Mouse (Mus musculus) thymus, adult 2 months (tissue): ENCODE measurements around the gene Spint1. TPM values are rescaled to one million over a fixed set of nuclear protein-coding genes. Genes with fewer than 3 reads are reported as not detected.

Experiments used
- DNase-seq: peaks from one replicate; pipeline ENCODE4 v3.0.0; 2021
- H3K27ac ChIP-seq: fragments of 200-500 bp; 2 replicates; pipeline ENCODE4 v1.5.1; 2012; ENCODE audit warnings: low read length, control low read depth; ENCODE audit not compliant: control insufficient read depth, insufficient read depth
- H3K27me3 ChIP-seq: fragments of 200-500 bp; 2 replicates; pipeline ENCODE4 v1.6.1; 2012; ENCODE audit warnings: mild to moderate bottlenecking, low read length, moderate library complexity, mixed read lengths; ENCODE audit not compliant: control insufficient read depth, insufficient read depth
- H3K36me3 ChIP-seq: fragments of 200-500 bp; 2 replicates; pipeline ENCODE4 v1.6.1; 2012; ENCODE audit warnings: mild to moderate bottlenecking, low read length, moderate library complexity; ENCODE audit not compliant: control insufficient read depth, insufficient read depth
- H3K4me1 ChIP-seq: fragments of 200-500 bp; replicated peaks from 2 replicates; pipeline ENCODE4 v1.6.1; 2012; ENCODE audit warnings: low read length; ENCODE audit not compliant: control insufficient read depth, insufficient read depth
- H3K4me3 ChIP-seq: fragments of 200-500 bp; 2 replicates; pipeline ENCODE4 v1.5.1; 2012; ENCODE audit warnings: mild to moderate bottlenecking, low read length, control low read depth, moderate library complexity; ENCODE audit not compliant: control insufficient read depth, insufficient read depth
- CTCF ChIP-seq: fragments of 200-500 bp; IDR thresholded peaks from 2 replicates; pipeline ENCODE4 v1.5.1; 2012; ENCODE audit warnings: mild to moderate bottlenecking, control low read depth, low read length, moderate library complexity, borderline replicate concordance; ENCODE audit not compliant: control insufficient read depth, poor library complexity, insufficient read depth; ENCODE audit errors: extremely low read depth
- POLR2A ChIP-seq: fragments of 200-500 bp; IDR thresholded peaks from 2 replicates; pipeline ENCODE4 v1.6.1; 2012; ENCODE audit warnings: mild to moderate bottlenecking, low read length, control low read depth, moderate library complexity; ENCODE audit not compliant: control insufficient read depth, poor library complexity, insufficient read depth; ENCODE audit errors: extremely low read depth
- WGBS: fragments of 180-500 bp; shearing (Covaris S2); methylation state at CpG from one replicate; pipeline ENCODE4 v1.1.7; 2018; 5-methylcytosine and 5-hydroxymethylcytosine counted together
- polyA plus RNA-seq: library from polyadenylated mRNA; depleted of rRNA; stranded (reverse); fragments of >200 nt; gene quantifications from 2 replicates; pipeline ENCODE4 v1.2.3, GENCODE M21; 2012; rRNA removed

Gene Spint1
- 21.2 and 22.0 TPM in 2 replicates for polyA plus RNA-seq

DNA sequence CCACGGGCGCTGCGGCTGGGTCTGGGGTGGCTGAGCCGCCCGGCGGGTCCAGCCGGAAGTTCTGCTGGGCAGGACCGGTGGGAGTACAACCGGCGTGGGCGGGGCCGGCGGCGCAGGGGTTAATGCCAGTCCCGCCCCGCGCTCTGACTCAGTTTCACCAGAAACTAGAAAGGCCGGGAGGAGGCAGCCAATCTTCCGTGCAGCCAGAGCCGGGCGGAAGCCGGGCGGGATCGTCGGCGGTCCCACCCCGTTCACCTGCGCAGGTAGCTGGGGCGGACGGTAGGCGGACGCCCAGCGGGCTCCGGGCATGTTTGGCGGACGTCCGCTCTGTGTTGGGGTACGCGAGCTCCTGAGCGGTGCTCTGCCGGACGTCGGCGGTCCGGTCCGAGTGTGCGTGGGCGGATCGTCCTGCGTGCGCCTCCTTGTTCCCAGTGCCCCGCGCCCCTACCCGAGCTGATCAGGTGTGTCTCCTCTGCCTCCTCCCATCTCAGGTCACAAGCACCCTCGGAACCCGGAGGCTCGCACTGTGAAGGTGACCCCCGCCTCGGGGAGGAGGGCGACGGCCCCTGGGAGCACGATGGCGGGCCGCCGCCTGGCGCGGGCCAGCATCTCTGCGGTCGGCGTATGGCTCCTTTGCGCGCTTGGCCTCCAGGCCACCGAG, at the start of gene Spint1:
TSS of gene Spint1 (plus strand) at position 153 of the 661 bp plus-strand sequence.
- peak within 1 kb of the TSS; percentile 33 for H3K4me3 ChIP-seq
- WGBS: 3% methylated on average over 73 of the region's 73 CpGs
- H3K27me3 ChIP-seq: no peaks in the 10 kb centered on the region; the same call in 1 of the 2 replicates
- no peak within 1 kb of the TSS for H3K27ac ChIP-seq
- no peak for TF ChIP-seq POLR2A
- TF ChIP-seq CTCF: no peak
- H3K4me1 ChIP-seq: no peaks in the 10 kb centered on the region
- H3K36me3 ChIP-seq: no peaks in the 10 kb centered on the region
- DNase-seq: no peak

DNA sequence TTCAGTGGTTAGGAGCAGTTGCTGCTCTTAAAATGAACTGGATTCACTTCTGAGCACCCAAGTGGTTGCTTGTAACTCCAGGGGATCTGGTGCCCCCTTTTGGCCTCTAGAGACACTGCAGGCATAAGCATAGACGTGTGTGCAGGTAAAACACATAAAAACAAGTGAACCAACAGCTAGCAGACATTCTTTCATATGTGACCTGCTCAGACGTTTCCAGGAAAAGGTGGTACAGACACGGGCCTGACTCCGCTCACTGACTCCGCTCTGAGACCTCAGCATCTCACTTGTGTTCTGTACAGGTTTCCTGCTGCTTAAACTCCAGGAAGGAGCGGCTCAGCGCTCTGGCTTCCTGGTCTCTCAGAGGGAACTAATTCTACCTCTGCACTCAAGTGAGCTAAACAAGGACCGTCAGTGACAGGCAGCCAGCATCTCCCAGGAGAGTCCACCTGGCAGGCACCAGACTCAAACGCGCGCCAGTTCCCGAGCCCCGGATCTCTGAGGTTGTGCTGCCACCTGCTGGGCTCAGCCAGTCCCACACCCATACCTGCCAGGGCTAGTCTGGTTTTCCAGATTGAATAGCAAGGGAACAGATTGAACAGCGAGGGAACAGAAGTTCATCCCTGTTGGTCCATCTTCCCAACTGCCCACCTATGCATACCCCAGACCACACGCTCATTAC, 48.0 kb upstream of the Spint1 start:
- WGBS: 5% methylated on average over 15 of the region's 15 CpGs
- DNase-seq: peak; percentile 86
- H3K27ac ChIP-seq: no peak overlapping the region

DNA sequence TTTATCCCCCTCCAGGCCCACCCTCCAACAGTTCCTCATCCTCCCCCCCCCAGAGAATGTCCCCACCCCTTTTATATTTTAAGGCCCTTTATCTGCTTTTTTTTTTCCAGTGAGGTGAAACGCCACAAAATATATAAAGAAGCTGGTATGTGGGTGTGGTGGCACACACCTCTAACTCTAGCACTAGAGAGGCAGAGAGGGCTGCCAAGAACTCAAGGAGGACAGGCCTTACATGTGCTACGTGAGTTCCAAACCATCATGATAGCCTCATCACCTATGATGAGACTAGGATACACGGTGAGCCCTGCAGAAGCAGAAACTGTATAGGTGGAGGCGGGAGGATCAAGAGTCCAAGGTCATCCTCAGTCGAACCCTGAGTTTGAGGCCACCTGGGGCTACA, 46.2 kb upstream of the Spint1 start:
- WGBS: 91% methylated on average over 5 of the region's 5 CpGs
- Histone ChIP-seq H3K4me1 (peaks cover 3% of the 10 kb centered on the region), H3K36me3 (no peaks in the 10 kb centered on the region), H3K27ac (no peak overlapping the region), H3K4me3 (no peak overlapping the region), H3K27me3 (no peaks in the 10 kb centered on the region)
- DNase-seq: no peak
- TF ChIP-seq POLR2A: no peak
- no peak for TF ChIP-seq CTCF

More for the DNA sequence above, 48.0 kb upstream of the Spint1 start:
- Histone ChIP-seq H3K4me1 (peaks cover 3% of the 10 kb centered on the region), H3K4me3 (peak overlapping the region; percentile 27), H3K36me3 (peaks cover 9% of the 10 kb centered on the region; the same call in 1 of the 2 replicates), H3K27me3 (no peaks in the 10 kb centered on the region)
- no peak for TF ChIP-seq POLR2A
- peak; percentile 90 for TF ChIP-seq CTCF

DNA sequence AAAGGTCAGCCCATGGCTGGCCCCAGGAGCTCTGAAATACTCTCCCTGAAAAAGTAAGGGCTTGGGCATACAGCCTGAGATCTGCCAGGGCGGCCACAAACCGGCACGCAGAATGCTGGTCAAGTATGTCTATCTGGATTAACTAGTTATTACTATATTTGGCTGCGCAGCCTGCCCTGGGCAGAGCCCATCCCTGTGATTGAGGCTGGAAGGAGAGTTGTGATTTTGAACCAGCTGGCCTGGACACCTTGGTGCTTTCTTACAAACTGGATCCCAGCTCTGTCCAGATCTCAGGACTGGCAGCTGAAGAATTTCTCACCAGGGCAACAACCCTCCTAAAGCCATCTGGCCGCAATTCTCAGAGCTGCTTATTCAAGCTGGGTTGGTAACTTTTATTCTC, 43.0 kb upstream of the Spint1 start:
- no peak overlapping the region for H3K27ac ChIP-seq
- WGBS: 97% methylated on average over 5 of the region's 5 CpGs

DNA sequence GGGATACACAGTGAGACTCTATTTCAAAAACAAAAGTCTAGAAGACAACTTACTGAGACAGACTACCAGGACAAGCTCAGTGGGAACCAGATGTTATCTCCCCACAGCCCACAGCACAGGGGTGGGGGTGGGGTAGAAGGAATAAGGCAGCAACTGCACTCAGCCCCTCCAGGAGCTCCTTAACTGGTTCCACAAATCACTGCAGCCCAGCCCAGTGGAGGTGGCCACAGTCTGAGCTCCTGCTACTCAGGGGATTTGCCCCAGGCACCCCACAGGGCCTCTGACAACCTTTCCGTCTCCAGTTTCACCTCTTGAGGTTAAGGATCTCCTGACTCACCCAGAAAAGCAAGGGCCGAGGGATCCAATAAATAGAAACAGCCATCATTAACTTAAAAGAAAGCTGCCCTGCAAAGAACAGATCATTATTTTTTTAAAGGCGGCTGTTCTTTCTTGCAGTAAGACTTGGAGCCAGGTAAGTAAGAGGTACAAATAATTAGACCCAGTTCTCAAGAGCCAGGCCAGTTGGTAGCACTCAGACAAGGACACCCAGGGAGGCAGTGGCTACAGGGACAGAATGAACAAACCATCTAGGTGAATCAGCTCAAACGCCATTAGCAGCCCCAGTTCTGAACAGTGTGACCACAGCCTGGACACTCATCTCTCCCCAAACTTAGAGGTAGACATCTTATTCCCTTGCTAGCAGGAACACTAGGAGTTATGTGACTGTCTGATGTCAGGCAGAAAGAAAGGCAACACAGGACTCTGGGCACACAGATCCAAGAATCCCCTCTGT, 40.6 kb upstream of the Spint1 start:
- Histone ChIP-seq H3K4me1 (peaks cover 3% of the 10 kb centered on the region), H3K27me3 (no peaks in the 10 kb centered on the region), H3K27ac (no peak overlapping the region), H3K36me3 (no peaks in the 10 kb centered on the region), H3K4me3 (no peak overlapping the region)
- WGBS: 87% methylated on average over 4 of the region's 4 CpGs
- DNase-seq: no peak
- TF ChIP-seq POLR2A (no peak), CTCF (no peak)

More for the DNA sequence above, 43.0 kb upstream of the Spint1 start:
- Histone ChIP-seq H3K4me3 (no peak overlapping the region), H3K27me3 (no peaks in the 10 kb centered on the region), H3K36me3 (no peaks in the 10 kb centered on the region), H3K4me1 (peaks cover 4% of the 10 kb centered on the region)
- TF ChIP-seq CTCF: no peak
- TF ChIP-seq POLR2A: no peak
- no peak for DNase-seq

DNA sequence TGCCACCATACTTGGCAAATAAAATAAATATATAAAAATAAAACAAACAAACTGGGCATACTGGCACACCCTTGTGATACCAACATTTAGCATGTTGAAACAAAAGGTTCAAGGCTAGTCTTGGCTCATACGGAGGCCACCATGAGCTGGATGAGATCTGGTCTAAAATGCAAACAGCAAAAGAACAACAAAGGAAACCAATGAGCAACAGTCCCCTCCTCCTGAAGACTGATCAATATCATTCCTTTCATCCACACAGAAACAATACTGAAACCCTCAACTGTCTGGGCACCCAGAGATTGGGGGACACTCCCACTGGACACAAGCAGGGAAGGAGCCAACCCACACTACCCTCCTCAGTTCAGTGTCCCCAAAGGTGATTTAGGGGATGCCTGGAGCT, 39.7 kb upstream of the Spint1 start:
- H3K27me3 ChIP-seq: no peaks in the 10 kb centered on the region
- no peak for DNase-seq
- no peak overlapping the region for H3K27ac ChIP-seq
- no peaks in the 10 kb centered on the region for H3K36me3 ChIP-seq
- TF ChIP-seq POLR2A: no peak
- TF ChIP-seq CTCF: no peak
- 96% methylated on average over 1 of the region's 1 CpGs for WGBS
- no peak overlapping the region for H3K4me3 ChIP-seq
- peaks cover 5% of the 10 kb centered on the region for H3K4me1 ChIP-seq
